Mouse (Mus musculus) intestine, postnatal 0 days (tissue): Measurements from ENCODE around the gene Klk1b8. TPM values are rescaled to one million over a fixed set of nuclear protein-coding genes. Genes with fewer than 3 reads are reported as not detected.

Experiments
- ATAC-seq: fragments of 200-750 bp; cut with Nextera tagmentation; 2 replicates; pipeline ENCODE4 v1.8.0; 2017; ENCODE audit warnings: mild to moderate bottlenecking, moderate TSS enrichment, moderate library complexity
- H3K27ac ChIP-seq: fragments of 300-500 bp; sonication (generic); 2 replicates; pipeline ENCODE4 v1.5.1; 2014; ENCODE audit warnings: mild to moderate bottlenecking, low read depth, low read length, moderate library complexity
- H3K27me3 ChIP-seq: fragments of 300-500 bp; sonication (generic); replicated peaks from 2 replicates; pipeline ENCODE4 v1.6.1; 2014; ENCODE audit warnings: low read length, mixed read lengths; ENCODE audit not compliant: control insufficient read depth, insufficient read depth
- H3K36me3 ChIP-seq: fragments of 300-500 bp; sonication (generic); 2 replicates; pipeline ENCODE4 v1.6.1; 2014; ENCODE audit warnings: mild to moderate bottlenecking, moderate library complexity; ENCODE audit not compliant: control insufficient read depth, insufficient read depth
- H3K4me1 ChIP-seq: fragments of 300-500 bp; sonication (generic); replicated peaks from 2 replicates; pipeline ENCODE4 v1.6.1; 2014; ENCODE audit warnings: antibody characterized with exemption, low read length, mixed read lengths; ENCODE audit not compliant: control insufficient read depth, insufficient read depth
- H3K4me2 ChIP-seq: fragments of 300-500 bp; sonication (generic); replicated peaks from 2 replicates; pipeline ENCODE4 v1.6.1; 2014; ENCODE audit warnings: low read depth, mild to moderate bottlenecking, moderate library complexity
- H3K4me3 ChIP-seq: fragments of 300-500 bp; sonication (generic); 2 replicates; pipeline ENCODE4 v1.5.1; 2014; ENCODE audit warnings: low read depth, low read length
- H3K9ac ChIP-seq: fragments of 300-500 bp; sonication (generic); 2 replicates; pipeline ENCODE4 v1.6.1; 2014; ENCODE audit warnings: mild to moderate bottlenecking, low read depth, low read length
- H3K9me3 ChIP-seq: fragments of 300-500 bp; sonication (generic); 2 replicates; pipeline ENCODE4 v1.6.1; 2016; ENCODE audit warnings: mixed run types; ENCODE audit not compliant: control insufficient read depth
- CTCF ChIP-seq: sonication (generic); IDR thresholded peaks from 2 replicates; pipeline ENCODE4 v1.5.1; 2016; ENCODE audit warnings: low read depth, mild to moderate bottlenecking, control low read depth, antibody characterized with exemption, moderate library complexity
- WGBS: fragments of 180-500 bp; shearing (Covaris S2); extraction: QIAGEN DNeasy Blood & Tissue Kit; methylation state at CpG from one replicate; pipeline ENCODE4 v1.1.7; 2014; 5-methylcytosine and 5-hydroxymethylcytosine counted together
- polyA plus RNA-seq: library from polyadenylated mRNA; unstranded; fragments of >200 nt; fragmentation: Nextera tagmentation; extraction: Ambion mirVana; gene quantifications from 2 replicates; pipeline ENCODE4 v1.2.1, GENCODE M21; 2015

Gene Klk1b8
- not detected in 2 replicates for polyA plus RNA-seq

DNA sequence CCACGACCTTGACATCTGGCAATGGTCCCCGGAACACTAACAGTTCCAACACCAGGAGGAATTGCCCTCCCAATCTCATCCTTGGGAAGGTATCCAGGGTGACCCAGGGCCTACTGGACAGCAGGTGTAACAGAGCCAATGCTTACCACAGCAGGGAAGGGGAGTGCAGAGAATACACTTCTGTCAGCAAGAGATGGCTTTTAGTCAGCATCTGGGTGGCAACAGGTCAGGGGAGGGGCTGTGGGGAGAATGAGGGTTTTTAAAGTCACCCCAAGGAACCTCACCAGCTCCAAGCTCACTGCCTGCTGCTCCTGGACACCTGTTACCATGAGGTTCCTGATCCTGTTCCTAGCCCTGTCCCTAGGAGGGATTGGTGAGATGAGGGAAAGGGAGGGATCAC is at the start of gene Klk1b8:
Klk1b8 (plus strand) TSS at position 301 of the 400 bp plus-strand sequence.
- no peak within 1 kb of the TSS for H3K9ac ChIP-seq
- H3K27me3 ChIP-seq = no peaks in the 10 kb centered on the region
- ATAC-seq = no peak
- H3K4me1 ChIP-seq = no peaks in the 10 kb centered on the region
- no peak within 1 kb of the TSS for H3K4me3 ChIP-seq
- H3K27ac ChIP-seq = no peak within 1 kb of the TSS
- no peaks in the 10 kb centered on the region for H3K9me3 ChIP-seq
- WGBS = 70% methylated on average over 2 of the region's 2 CpGs
- no peaks in the 10 kb centered on the region for H3K36me3 ChIP-seq
- no peak for TF ChIP-seq CTCF
- no peak within 1 kb of the TSS for H3K4me2 ChIP-seq

DNA sequence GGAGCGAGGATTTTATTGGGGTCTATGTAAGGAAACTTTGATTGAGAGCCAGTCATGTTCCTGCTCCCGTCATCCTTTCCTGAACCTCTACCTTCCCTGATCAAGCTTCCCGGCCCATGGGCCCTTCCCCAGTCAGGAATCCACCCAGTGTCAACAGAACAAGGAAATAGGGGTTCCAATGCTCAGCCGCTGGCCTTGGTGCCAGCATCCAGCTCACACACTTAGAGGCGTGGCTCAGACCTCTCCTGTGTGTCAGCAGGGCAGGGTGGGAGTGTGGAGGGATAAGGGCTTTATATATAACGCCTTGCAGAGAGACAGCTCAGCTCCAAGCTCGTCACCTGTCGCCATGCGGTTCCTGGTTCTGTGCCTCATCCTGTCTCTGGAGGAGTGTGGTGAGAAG is 35.6 kb upstream of the Klk1b8 start:
- WGBS = 37% methylated on average over 9 of the region's 9 CpGs
- no peak for ATAC-seq
- Histone ChIP-seq H3K4me2 (no peak overlapping the region), H3K4me1 (no peaks in the 10 kb centered on the region), H3K36me3 (no peaks in the 10 kb centered on the region), H3K9ac (no peak overlapping the region), H3K4me3 (no peak overlapping the region), H3K27me3 (no peaks in the 10 kb centered on the region), H3K9me3 (no peaks in the 10 kb centered on the region), H3K27ac (no peak overlapping the region)
- TF ChIP-seq CTCF = no peak

DNA sequence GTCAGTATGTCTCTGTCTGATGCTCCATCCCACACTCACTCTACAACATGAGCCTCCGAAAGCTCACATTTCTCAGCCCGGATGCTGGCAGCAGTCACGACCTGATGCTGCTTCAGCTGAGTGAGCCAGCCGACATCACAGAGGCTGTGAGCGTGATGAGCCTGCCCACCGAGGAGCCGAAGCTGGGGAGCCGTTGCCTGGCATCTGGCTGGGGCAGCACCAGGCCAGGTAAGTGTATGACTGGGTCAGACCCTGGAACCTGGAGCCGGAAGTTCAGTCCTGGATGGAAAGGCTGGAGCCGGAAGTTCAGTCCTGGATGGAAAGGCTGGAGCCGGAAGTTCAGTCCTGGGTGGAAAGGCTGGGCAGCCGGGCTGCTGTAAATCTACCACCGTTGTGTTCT is 32.0 kb upstream of the Klk1b8 start:
- H3K4me1 ChIP-seq = no peaks in the 10 kb centered on the region
- TF ChIP-seq CTCF = no peak
- H3K4me3 ChIP-seq = no peak overlapping the region
- no peaks in the 10 kb centered on the region for H3K9me3 ChIP-seq
- ATAC-seq = no peak
- H3K36me3 ChIP-seq = no peaks in the 10 kb centered on the region
- WGBS = 78% methylated on average over 13 of the region's 13 CpGs
- no peaks in the 10 kb centered on the region for H3K27me3 ChIP-seq
- H3K9ac ChIP-seq = no peak overlapping the region
- no peak overlapping the region for H3K4me2 ChIP-seq
- no peak overlapping the region for H3K27ac ChIP-seq

- Histone ChIP-seq H3K4me2 (no peak overlapping the region), H3K9ac (no peak overlapping the region), H3K4me3 (no peak overlapping the region), H3K4me1 (no peaks in the 10 kb centered on the region), H3K36me3 (no peaks in the 10 kb centered on the region), H3K9me3 (no peaks in the 10 kb centered on the region), H3K27me3 (no peaks in the 10 kb centered on the region), H3K27ac (no peak overlapping the region)
- WGBS = 70% methylated on average over 8 of the region's 8 CpGs
- no peak for ATAC-seq
- TF ChIP-seq CTCF = no peak
Measured at GRCm38 (mm10) chr7:43918871-43919270, 31.6 kb upstream of the Klk1b8 start.

DNA sequence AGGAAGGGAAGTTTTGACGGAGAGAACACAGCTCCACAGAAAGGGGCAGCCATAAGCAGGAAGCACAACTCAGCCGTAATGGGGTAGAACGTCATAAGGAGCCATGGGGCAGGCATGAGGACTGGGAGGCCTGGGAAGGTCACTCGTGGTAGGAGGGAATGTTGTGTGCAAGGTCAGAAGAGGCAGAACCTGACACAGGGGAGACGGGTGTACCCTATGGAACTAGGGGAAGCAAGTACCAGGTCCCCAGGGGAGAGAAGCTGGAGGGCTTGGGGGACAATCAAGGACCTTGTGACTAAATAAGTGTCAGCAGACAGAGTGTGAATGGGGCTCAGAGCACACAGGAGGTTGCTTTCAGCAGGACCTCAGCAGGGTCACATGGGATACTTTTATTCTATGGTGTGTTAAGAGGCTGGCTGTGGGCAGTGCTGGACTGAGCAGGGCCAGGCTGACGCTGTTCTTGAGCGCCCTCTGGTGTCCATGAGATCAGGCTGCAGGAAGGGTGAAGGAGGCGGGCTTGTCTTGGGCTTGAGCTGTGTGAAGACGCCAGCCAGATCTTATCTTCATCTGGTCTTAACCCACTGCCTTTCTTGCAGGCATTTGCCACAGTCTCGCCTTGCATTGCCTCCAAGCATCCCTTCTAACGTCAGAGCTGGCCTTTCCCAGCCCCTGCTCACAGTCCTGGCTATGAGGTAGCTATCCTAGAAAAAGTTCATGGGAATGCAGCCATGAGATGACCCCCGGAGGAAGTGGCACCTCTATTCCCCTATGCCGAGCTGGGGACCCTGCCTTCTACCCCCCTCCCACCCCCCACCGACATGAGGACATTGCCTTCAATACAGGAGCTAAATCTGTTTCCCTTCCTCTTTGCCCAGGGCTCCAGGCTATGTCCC is 30.7 kb upstream of the Klk1b8 start:
- no peaks in the 10 kb centered on the region for H3K4me1 ChIP-seq
- H3K4me3 ChIP-seq = no peak overlapping the region
- H3K27me3 ChIP-seq = no peaks in the 10 kb centered on the region
- peak; percentile 64; the same call in 1 of the 2 replicates for ATAC-seq
- TF ChIP-seq CTCF = peak; percentile 91
- H3K4me2 ChIP-seq = no peak overlapping the region
- H3K36me3 ChIP-seq = no peaks in the 10 kb centered on the region
- no peak overlapping the region for H3K9ac ChIP-seq
- WGBS = 32% methylated on average over 14 of the region's 14 CpGs
- H3K9me3 ChIP-seq = no peaks in the 10 kb centered on the region
- no peak overlapping the region for H3K27ac ChIP-seq

DNA sequence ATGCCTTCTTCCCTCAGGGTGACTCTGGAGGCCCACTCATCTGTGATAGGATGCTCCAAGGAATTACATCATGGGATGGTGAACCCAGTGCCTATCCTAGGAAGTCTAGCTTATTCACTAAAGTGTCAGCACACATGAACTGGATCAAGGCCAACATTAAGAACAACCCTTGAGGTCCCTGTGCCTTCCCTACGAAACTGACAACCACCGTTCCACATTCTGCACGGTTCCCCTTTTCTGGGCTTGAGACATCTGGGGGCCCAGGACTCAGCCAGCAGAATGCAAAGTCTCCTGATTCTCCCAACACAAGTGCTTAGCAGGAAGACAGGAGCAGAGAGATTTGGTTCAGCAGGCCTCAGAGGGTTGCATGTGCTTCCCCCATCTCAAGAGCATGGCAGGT is 29.9 kb upstream of the Klk1b8 start:
- Histone ChIP-seq H3K4me2 (no peak overlapping the region), H3K9me3 (no peaks in the 10 kb centered on the region), H3K36me3 (no peaks in the 10 kb centered on the region), H3K4me1 (no peaks in the 10 kb centered on the region), H3K27ac (no peak overlapping the region), H3K9ac (no peak overlapping the region), H3K27me3 (no peaks in the 10 kb centered on the region), H3K4me3 (no peak overlapping the region)
- 89% methylated on average over 3 of the region's 3 CpGs for WGBS
- TF ChIP-seq CTCF = no peak
- no peak for ATAC-seq
